Mouse (Mus musculus): ENCODE results near the gene Rnf43. TPM values are rescaled to one million over a fixed set of nuclear protein-coding genes. Genes with fewer than 3 reads are reported as not detected.

Gene Rnf43
- total RNA-seq (2021) = 1 to 10 TPM; 2.4 to 2.5 TPM

DNA sequence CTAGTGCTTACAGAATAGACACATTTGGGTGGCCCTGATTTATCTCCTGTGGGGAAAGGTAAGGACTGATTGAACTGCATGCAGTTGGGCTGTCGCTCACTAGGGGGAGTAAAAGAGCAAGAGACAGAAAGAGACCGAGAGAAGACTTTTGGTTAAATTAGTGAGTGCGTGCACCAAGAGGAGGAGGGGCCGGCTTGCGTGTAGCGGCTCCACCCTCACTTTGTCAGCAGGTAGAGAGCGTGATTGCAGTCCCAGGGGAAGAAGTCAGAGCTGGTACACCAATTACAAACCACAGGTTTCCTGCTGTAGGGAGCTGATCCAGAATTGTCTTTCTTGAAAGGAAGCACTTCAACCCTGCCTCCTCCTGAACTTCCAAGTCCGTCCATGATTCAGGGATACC, at the start of gene Rnf43:
Rnf43 (plus strand) TSS at position 316 of the 400 bp plus-strand sequence.
- DNase-seq = peak; percentile 83
- intact Hi-C loops (cut with DNase I) = loop anchor here (5.0 kb wide), 1 partner anchor 60 kb away; no protein-coding TSS in a partner anchor

DNA sequence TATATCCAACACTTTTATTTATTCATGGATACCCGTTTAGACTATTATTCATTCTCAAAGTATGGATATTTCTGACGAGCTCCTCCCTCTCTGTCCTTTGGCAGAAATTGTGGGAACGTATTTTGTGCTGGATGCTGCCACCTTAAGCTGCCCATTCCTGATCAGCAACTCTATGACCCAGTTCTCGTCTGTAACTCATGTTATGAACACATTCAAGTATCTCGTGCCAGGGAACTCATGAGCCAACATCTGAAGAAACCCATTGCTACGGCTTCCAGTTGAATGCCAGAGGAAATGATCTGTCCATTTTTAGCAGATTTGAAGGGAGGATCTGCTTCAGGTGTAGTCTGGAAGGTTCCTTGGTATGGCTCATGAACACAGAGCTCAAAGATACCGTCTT, 48.5 kb upstream of the Rnf43 start:
- DNase-seq = no peak
- intact Hi-C loops (cut with DNase I) = no loop called here

DNA sequence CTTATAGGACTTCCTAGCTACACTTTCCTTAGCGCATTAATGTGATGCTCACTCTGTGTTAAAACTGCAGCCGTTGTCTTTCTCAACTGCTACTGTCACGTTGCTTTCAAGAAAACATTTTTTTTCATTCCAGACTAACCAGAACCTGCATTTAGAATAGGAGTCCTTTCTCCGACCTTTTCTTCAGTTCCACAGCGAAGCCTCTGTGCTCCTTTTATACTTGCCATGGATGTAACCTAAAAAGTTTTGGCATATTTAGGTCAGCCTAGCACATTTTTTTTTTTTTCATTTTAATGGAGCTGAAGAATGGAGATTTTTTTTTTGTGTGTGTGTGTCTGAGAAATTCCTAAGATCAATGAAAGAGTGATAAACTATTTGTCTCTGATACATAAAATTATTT, 47.0 kb upstream of the Rnf43 start:
- no peak for DNase-seq
- intact Hi-C loops (cut with DNase I) = no loop called here

DNA sequence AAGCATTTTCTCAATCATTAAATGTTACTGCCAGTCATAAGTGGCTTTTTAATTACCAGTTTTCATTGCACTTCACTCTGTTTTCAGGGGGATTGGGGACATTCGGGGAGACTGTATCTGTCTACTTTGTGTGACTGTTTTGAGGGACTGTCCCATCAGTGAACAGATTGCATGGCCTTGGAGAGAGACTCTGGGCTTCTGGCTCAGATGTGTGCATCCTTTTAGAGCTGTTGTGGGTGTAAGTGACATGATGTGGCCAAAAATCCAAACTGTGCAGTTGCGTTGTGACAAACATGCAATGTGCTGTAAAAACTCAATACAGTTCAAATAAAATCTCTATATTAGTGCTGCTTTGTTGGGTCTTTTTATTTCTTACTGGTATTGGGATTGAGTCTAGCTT, 46.6 kb upstream of the Rnf43 start:
- DNase-seq = no peak
- intact Hi-C loops (cut with DNase I) = no loop called here

DNA sequence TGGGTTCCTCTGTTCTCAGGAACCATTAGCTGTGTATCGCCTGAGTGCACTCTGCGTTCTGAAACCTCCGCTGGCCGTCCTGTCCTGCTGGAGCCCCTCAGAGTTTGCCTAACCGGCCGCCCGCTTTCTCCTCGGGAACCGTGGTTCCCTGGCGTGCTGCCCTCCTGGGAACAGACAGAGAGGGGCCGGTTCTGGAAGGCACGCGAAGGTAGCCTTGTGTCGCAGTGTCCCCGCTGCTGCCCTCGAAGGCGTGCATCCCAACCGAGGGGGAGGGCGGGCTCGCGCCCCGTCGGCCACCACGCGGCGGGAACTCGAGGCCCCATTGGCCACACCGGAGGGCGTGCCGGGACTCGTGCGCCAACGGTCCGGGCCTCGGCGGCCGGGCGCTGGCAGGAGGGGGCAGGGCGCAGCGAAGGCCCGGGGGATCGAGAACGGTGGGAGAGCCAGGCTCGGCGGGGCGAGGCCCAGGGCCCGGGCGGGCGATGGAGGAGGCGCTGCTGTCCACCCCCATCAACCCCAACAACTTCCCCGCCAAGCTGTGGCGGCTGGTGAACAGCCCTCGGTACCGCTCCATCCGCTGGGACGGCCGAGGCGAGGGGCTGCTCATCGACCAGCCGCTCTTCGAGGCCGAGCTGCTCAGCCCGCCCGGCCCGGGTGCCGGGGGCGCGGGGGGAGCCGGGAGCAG, 45.6 kb upstream of the Rnf43 start, which contains the start of gene Hsf5:
Hsf5 (plus strand) TSS at position 375 of the 685 bp plus-strand sequence.
- DNase-seq = no peak

DNA sequence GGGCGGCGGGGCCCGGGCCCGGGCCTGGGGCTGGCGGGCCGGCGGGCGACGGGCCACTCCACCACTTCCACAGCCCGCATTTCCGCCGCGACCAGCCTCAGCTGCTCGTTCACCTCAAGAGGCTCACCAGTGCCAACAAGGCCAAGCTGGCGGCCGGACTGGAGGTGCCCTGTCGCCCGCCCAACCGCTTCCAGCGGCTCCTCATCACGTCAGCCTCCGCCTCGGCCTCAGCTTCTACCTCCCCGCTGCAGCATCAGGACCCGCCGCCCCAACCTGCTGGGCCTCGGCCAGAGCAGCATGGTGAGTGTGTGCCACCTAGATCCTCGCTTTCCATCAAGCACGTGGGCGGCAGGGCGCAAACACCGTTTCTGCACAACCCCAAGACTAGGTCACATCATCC, 44.9 kb upstream of the Rnf43 start:
- DNase-seq = no peak
- intact Hi-C loops (cut with DNase I) = no loop called here

More for the DNA sequence above, 45.6 kb upstream of the Rnf43 start, which contains the start of gene Hsf5:
- intact Hi-C loops (cut with DNase I) = no loop called here

DNA sequence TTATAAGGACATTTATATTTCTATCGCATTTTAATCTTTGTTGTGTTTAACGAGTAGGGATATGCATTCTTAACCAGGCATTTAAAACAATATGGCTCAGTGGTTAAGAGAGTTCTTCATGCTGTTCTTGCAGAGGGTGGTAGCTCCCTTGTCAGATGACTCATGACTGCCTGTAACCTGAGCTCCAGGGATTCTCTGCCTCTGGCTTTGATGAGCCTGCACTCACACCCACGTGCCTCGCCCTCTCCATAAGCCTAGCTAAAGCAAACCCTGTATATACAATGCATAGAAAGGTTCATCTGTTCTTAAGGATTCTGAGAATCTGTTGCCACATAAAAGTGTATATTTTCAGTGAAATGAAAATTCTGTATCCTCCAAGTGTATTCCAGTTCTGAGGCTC, 39.4 kb upstream of the Rnf43 start:
- intact Hi-C loops (cut with DNase I) = no loop called here
- no peak for DNase-seq

DNA sequence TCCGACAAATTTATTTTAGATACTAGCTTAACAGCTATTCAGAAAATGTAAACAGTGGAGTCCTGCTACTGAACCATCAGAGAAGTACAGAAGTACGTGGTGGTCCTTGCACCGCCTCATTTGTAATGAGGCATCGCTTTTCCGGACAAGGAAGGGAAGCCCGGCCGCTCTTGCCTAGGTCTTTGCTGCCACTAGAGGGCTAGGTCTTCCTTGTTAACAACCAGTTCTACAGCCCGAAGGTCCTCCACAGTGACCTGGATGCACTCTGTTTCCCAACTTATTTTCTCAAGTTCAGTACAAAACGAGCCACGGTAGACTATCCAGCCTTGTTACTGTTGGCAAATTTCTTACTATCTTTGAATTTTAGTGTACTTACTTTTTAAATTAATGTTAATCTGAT, 32.7 kb upstream of the Rnf43 start:
- intact Hi-C loops (cut with DNase I) = no loop called here
- peak; percentile 50 for DNase-seq

DNA sequence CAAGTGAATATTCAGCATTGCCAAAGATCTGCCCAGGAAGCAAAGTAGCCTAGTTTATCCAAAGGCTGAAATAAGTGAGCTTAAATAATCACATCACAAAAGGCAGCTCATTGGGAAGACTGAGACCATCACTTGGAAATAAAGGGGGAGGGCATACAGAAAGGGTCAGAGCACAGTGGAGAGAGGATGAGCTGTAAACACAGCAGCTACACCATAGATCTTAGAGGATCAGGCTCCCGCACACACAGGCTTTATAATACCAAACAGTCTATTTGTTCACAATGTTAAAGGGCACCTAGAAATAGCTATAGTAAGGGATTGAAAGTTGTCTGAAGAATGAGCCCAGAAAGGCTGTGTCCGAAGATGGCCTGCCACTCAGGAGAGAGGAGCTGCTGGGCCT, 23.7 kb upstream of the Rnf43 start:
- intact Hi-C loops (cut with DNase I) = no loop called here
- DNase-seq = no peak

DNA sequence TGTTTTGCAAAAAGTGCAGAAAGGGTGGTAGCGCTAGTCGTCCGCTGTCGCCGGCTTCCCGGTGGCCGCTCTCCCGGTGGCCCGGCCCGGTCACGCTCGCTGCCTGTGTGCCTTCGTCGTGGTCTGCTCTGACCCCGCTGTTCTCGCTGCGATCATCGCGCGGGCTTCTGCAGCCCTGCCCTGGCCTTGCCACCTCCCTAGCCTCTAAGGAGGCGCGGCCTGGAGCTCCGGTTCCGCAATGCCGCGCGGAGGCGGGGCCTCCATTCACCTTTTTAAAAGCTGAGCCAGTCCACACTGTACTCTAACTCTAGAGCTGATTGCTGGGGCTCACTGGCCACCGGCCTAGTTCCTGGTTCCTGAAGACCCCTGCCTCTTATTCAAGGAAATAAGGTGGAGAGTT, 23.3 kb upstream of the Rnf43 start:
- intact Hi-C loops (cut with DNase I) = no loop called here
- peak; percentile 34 for DNase-seq

DNA sequence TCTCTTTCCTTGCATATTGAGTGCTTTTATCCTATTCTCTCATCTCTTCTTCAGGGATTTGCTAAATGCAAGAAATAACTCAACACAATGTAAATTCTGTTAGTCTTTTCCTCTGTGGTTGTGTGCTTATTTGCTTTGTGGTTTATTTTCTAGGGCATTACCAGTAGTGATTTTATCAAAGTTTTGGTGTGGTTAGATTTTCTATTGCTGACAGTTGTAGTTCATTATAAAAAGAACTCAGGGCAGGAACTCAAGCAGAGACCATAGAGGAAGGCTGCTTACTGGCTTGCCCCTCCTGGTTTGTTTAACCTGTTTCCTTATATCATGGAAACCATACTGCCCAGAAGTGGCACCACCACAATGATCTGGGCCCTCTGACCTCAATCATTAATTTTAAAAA, 19.7 kb upstream of the Rnf43 start:
- no peak for DNase-seq
- intact Hi-C loops (cut with DNase I) = no loop called here

DNA sequence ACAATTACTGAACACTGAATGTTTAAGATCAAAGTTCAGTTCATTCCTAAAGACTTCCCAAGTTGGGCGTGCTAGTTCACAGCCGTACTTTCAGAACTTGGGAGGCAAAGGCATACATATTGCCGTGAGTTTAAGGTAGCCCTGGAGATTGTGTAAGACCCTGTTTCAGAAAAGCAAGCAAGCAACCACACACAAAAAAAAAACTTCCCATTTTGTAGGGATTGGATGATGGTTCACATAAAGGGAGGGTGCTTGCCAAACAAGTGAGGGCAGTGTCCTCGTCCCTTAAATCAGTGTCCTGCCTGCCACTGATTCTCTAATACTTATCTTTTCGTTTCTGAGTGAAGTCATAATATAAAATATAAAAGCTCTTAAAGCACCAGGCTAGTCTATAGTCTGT, 7.8 kb upstream of the Rnf43 start:
- no peak for DNase-seq
- intact Hi-C loops (cut with DNase I) = no loop called here

DNA sequence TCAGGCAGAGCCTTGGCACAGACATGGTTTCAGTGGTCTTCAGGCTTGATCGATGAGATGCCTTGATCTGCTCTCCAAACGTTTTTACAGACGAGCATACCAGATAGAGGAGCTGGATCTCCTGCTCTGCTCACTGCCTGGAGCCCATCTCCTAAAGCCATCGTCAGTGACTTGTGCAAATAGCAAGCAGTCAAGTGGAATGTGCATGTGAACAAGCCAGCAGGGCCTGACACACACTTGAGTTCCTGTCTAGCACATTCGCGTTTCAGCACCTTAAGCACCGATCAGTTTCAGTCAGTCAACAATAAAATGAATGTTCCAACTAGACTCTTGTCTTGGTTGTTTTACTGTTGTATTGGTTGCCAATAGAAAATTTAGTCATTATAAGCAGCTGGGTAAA, 3.3 kb upstream of the Rnf43 start:
- DNase-seq = no peak
- intact Hi-C loops (cut with DNase I) = no loop called here

DNA sequence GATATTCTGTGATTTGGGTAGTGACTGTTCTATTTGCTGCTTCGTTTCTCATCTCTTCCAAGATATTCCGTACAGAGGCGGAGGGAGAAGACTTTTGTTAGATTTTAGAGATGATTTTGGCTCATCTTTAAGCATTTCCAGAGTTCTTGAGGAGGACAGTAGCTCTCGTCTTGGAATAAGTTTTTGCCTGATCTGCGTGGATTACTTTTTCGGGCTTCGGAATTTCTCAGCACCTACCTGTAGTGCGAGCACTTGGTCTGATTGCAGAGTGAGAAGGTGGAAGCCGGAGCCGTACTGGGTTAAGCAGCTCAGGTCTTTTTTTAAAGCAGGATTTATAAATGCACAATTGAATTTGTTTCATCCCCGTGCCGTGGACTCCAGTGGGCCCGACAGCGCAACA, 300 bp downstream of the Rnf43 start:
- DNase-seq = no peak
- intact Hi-C loops (cut with DNase I) = loop anchor here (5.0 kb wide), 1 partner anchor 59 kb away; no protein-coding TSS in a partner anchor

DNA sequence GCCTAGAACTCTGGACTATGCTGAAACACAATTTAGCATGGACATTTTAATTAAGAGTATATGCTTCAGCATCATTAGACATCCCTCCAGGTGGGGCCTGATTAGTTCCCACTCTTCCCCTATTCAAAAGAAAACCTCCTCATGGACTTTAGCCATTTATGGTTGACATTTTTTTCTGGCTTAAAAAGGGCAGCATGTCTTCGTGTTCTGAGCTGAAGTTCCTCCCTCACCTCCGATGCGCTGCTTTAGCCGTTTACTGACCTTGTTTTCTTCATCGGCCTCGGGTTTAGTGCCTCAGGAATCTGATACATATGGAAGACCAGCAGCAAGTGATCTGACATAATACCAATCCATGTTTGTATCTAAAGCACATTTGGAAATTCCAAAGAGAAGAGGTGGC, 1.4 kb downstream of the Rnf43 start:
- DNase-seq = no peak
- intact Hi-C loops (cut with DNase I) = loop anchor here (5.0 kb wide), 1 partner anchor 58 kb away; no protein-coding TSS in a partner anchor

DNA sequence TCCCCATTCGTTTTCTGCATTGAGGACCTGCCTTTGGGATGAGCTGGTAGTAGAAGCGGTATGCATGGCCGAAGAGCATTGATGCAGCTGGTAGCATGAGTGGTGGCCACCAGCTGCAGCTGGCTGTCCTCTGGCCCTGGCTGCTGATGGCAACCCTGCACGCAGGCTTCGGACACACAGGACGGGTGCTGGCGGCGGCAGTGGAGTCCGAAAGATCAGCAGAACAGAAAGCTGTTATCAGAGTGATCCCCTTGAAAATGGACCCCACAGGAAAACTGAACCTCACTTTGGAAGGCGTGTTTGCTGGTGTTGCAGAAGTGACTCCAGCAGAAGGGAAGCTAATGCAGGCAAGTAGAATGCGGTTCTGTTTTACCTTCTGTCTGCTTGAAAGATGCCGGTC, 2.0 kb downstream of the Rnf43 start:
- intact Hi-C loops (cut with DNase I) = loop anchor here (5.0 kb wide), 1 partner anchor 58 kb away; no protein-coding TSS in a partner anchor
- DNase-seq = no peak

DNA sequence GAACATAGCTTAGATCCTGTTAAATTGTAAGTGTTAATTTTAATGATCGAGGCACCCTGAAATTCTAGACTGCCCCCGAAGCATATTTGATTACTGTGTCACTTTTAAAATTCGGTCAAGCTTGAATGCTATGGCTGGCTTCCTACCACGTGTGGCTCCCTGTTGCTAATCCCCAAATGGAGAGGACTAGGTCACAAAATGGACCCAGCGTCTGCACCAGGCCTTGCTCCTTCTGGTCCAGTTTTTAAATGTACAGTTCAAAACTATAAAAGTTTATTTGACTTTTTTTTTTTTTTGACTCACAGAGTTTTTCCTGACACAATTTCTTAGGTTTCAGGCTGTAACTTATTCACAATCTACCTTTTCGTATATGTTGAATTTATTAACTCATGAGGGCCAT, 2.7 kb downstream of the Rnf43 start:
- intact Hi-C loops (cut with DNase I) = no loop called here
- DNase-seq = no peak

DNA sequence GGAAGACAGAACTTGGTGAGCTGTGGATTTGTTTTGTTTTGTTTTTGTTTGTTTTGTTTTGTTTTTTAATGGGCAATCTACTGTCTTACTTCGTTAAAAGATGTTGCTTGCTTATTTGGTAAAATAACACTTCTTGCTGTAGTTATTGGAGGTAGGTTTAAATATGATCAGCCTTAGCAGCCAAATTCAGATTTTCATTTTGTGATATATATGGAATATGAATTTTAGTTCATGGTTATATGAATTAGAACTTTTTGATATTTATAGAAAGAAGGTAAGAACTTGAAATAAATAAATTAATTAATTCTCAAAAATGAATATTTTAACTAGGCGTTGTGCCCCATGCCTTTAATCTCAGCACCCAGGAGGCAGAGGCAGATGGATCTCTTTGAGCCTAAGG, 3.1 kb downstream of the Rnf43 start:
- intact Hi-C loops (cut with DNase I) = no loop called here
- no peak for DNase-seq

DNA sequence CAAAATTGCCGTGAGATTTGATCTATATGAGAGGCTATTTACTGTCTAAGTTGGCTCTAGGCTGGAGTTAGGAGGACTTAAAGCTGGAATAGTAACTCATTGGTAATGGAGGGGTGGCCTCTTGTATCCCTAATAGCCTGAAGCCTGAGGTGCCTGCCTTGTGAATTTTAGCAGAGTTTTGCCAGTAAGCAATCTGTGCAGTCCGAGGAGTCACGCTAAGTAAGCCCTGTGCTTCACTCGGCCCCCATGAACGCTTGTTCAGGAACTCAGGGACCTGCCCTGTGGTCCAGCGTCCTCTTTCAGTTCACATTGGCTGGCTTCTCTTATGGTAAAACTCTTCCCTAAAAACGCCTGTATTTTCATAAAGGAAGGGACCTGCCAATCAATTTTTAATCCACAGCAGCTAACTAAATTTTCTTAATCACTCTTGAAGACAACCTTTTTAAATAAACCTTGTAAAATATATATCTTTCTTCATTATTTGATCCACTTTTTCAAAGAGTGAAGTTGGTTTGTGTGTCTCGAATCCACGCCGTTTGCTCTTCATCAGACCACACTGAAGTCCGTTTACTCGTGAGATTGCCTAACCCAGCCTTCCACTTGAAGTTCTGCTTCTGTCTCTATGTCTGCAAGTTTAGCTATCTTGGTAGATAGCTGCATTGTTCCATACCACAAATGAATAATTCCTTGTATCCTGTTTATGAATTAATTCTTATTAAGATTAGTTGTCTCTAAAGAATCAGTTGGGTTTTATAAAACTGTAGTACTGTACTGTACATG, 3.9 kb downstream of the Rnf43 start:
- intact Hi-C loops (cut with DNase I) = no loop called here

DNA sequence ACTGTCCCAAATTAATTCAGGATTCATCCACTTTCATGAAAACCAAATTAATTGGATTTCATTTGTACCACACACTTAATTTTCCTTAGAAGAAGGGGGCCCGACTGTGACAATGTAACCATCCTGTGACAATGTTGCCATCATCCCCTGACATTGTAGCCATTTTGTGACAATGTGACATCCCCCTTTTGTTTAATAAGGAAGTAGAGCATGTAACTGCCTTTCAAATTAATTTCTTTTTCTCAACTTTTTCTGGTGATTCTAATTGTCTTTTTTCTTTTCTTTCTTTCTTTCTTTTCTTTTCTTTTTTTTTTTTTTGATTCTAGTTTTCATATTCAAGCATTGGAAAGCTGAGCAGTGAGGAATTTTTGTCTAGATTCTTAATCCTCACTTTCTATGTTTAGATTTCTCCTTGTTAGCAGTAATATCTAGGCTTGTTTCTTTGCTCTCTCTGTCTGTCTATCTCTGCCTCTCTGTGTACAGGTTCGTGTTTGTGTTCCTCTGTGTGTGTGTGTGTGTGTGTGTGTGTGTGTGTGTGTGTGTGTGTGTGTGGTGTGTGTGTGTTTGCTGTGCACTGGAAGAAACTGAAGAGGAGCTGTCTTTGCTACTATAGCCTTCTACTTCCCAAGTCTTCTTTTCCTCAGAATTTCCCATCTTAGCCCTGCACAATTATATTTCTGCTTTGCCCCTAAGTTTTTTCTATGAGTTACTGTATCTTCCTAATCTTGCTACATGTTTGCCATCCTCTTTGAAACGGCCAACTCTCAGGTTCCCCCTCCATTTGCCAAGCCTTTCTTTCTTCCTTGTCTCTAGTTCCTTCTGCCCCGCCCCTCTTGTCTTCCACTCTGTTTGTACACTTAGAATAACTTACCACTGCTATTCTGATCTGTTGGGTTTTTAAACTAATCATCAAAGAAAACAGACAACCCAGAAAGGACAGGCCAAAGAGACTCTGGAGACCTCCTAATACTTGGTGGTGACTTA, 4.9 kb downstream of the Rnf43 start:
- intact Hi-C loops (cut with DNase I) = no loop called here
- no peak for DNase-seq

More for the DNA sequence above, 3.9 kb downstream of the Rnf43 start:
- DNase-seq = no peak

DNA sequence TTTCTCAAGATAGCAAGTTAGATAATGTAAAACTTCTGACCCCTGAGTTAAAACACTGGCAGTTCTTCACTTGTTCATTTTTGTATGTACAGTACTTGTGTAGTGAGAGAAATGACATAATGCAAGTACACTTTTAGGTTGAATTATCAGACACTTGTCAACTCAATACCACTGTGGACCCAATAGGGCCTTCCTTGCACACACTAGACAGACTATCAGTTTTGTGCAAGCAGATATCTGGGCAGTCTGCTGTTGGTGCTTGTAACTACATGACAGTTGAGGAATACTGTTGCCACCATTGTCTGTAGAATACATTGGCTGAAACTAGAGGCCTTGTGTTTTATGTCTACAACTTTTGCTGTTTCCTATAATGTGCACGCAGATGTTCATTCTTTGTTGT, 10.8 kb downstream of the Rnf43 start:
- DNase-seq = no peak
- intact Hi-C loops (cut with DNase I) = no loop called here
